Mouse (Mus musculus) hindbrain, postnatal 0 days (tissue): Measurements from ENCODE around the gene C330007P06Rik. TPM values are rescaled to one million over a fixed set of nuclear protein-coding genes. Genes with fewer than 3 reads are reported as not detected.
"Not testable (repeated sequence)": the region's sequence is repeated elsewhere in the genome, so short reads cannot be mapped to it uniquely, and the experiment has no call there.

Source experiments
- ATAC-seq: fragments of 200-750 bp; cut with Nextera tagmentation; 2 replicates; pipeline ENCODE4 v1.8.0; 2017; ENCODE audit warnings: mild to moderate bottlenecking, moderate TSS enrichment, moderate library complexity
- DNase-seq: peaks from one replicate; pipeline ENCODE4 v3.0.0-alpha.2; 2015; ENCODE audit warnings: low spot score
- H3K27ac ChIP-seq: fragments of 300-500 bp; sonication (generic); 2 replicates; pipeline ENCODE4 v1.5.1; 2014; ENCODE audit warnings: mild to moderate bottlenecking
- H3K27me3 ChIP-seq: fragments of 300-500 bp; sonication (generic); 2 replicates; pipeline ENCODE4 v1.6.1; 2014; ENCODE audit warnings: low read length, mixed read lengths; ENCODE audit not compliant: insufficient read depth
- H3K36me3 ChIP-seq: fragments of 300-500 bp; sonication (generic); 2 replicates; pipeline ENCODE4 v1.6.1; 2014; ENCODE audit warnings: low read length, mixed read lengths; ENCODE audit not compliant: insufficient read depth
- H3K4me1 ChIP-seq: fragments of 300-500 bp; sonication (generic); 2 replicates; pipeline ENCODE4 v1.6.1; 2014; ENCODE audit warnings: antibody characterized with exemption, low read length, mixed read lengths; ENCODE audit not compliant: insufficient read depth
- H3K4me2 ChIP-seq: fragments of 300-500 bp; sonication (generic); 2 replicates; pipeline ENCODE4 v1.6.1; 2014; ENCODE audit warnings: low read depth, mild to moderate bottlenecking, low read length, moderate library complexity, mixed read lengths
- H3K4me3 ChIP-seq: fragments of 300-500 bp; sonication (generic); 2 replicates; pipeline ENCODE4 v1.5.1; 2014; ENCODE audit warnings: low read length
- H3K9ac ChIP-seq: fragments of 300-500 bp; sonication (generic); replicated peaks from 2 replicates; pipeline ENCODE4 v1.6.1; 2014; ENCODE audit warnings: mild to moderate bottlenecking, low read length, moderate library complexity, mixed read lengths
- H3K9me3 ChIP-seq: fragments of 300-500 bp; sonication (generic); 2 replicates; pipeline ENCODE4 v1.6.1; 2016; ENCODE audit warnings: low read length, mixed read lengths
- CTCF ChIP-seq: IDR thresholded peaks from 2 replicates; pipeline ENCODE4 v1.5.1; 2016; ENCODE audit warnings: antibody characterized with exemption, control low read depth, low read depth
- WGBS: fragments of 180-500 bp; shearing (Covaris S2); extraction: QIAGEN DNeasy Blood & Tissue Kit; methylation state at CpG from one replicate; pipeline ENCODE4 v1.1.7; 2014; 5-methylcytosine and 5-hydroxymethylcytosine counted together
- polyA plus RNA-seq: library from polyadenylated mRNA; unstranded; fragments of >200 nt; fragmentation: Nextera tagmentation; extraction: Ambion mirVana; gene quantifications from 2 replicates; pipeline ENCODE4 v1.2.1, GENCODE M21; 2015
- total RNA-seq: library from RNA; depleted of rRNA; stranded (reverse); fragments of >200 nt; gene quantifications from 2 replicates; pipeline ENCODE4 v1.2.3, GENCODE M21; 2014

Gene C330007P06Rik
- total and polyA plus RNA-seq, 2 experiments from 2014 or later = 20.5 to 26.8 TPM

DNA sequence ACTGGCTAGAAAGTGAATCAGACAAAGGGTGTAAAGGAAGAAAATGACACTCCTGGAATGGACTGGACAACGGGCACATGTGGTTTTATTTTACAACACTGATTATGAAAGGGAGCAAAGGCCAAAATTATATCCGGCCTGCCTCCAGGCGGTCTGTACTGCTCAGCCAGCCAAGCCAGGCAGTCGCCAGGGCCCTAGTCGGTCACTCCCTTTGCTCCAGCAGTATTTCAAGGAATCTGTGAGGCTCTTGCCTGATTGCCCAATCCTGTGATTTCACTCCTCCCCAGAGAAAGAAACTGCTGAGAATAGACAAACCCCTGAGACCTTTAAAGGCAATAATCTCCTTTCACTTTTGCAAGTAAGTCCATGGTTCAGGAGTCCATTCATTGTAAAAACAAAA is 69.7 kb downstream of the C330007P06Rik start:
- no peak overlapping the region for H3K27ac ChIP-seq

GRCm38 (mm10) chrX:36803189-36803588 is 70.7 kb downstream of the C330007P06Rik start:
- DNase-seq = no peak
- 79% methylated on average over 5 of the region's 5 CpGs for WGBS
- no peak for TF ChIP-seq CTCF
- Histone ChIP-seq H3K27ac (no peak overlapping the region), H3K4me2 (no peak overlapping the region), H3K27me3 (no peaks in the 10 kb centered on the region), H3K4me3 (no peak overlapping the region), H3K36me3 (no peaks in the 10 kb centered on the region), H3K9ac (no peak overlapping the region), H3K4me1 (no peaks in the 10 kb centered on the region), H3K9me3 (no peaks in the 10 kb centered on the region)
- ATAC-seq = no peak

More for the DNA sequence above, 69.7 kb downstream of the C330007P06Rik start:
- no peak overlapping the region for H3K9ac ChIP-seq
- DNase-seq (no peak), ATAC-seq (no peak)
- H3K9me3 ChIP-seq = no peaks in the 10 kb centered on the region
- H3K4me1 ChIP-seq = no peaks in the 10 kb centered on the region
- 67% methylated on average over 5 of the region's 5 CpGs for WGBS
- no peak for TF ChIP-seq CTCF
- no peaks in the 10 kb centered on the region for H3K27me3 ChIP-seq
- H3K4me3 ChIP-seq = no peak overlapping the region
- no peak overlapping the region for H3K4me2 ChIP-seq
- H3K36me3 ChIP-seq = no peaks in the 10 kb centered on the region

- H3K27me3 ChIP-seq = no peaks in the 10 kb centered on the region
- H3K4me3 ChIP-seq = no peak overlapping the region
- no peak for DNase-seq
- WGBS = 42% methylated on average over 6 of the region's 6 CpGs
- no peaks in the 10 kb centered on the region for H3K4me1 ChIP-seq
- no peak for ATAC-seq
- no peak overlapping the region for H3K4me2 ChIP-seq
- no peaks in the 10 kb centered on the region for H3K36me3 ChIP-seq
- H3K9ac ChIP-seq = no peak overlapping the region
- no peaks in the 10 kb centered on the region for H3K9me3 ChIP-seq
- TF ChIP-seq CTCF = no peak
- no peak overlapping the region for H3K27ac ChIP-seq
These were observed 74.6 kb downstream of the C330007P06Rik start for GRCm38 (mm10) chrX:36799131-36799879.

DNA sequence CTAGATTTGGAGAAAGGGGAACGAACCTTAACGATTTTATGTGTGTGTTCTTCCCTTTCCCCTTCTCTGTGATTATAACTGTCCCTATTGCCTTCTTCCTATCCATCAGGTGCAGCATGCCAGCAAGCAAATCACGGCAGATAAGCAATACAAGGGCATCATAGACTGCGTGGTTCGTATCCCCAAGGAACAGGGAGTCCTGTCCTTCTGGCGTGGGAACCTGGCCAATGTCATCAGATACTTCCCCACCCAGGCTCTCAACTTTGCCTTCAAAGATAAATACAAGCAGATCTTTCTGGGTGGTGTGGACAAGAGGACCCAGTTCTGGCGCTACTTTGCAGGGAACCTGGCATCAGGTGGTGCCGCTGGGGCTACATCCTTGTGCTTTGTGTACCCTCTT is 77.2 kb downstream of the C330007P06Rik start:
- H3K36me3 ChIP-seq, H3K9me3 ChIP-seq, H3K27me3 ChIP-seq, DNase-seq, ATAC-seq, H3K4me1 ChIP-seq: not testable (repeated sequence)
- Histone ChIP-seq H3K9ac (peak overlapping the region; percentile 65; the same call in 1 of the 2 replicates), H3K4me2 (peak overlapping the region; percentile 60), H3K4me3 (peak overlapping the region; percentile 53), H3K27ac (0 out of 2 replicates have a peak overlapping the region, but pooled peaks have one; percentile 92)
- WGBS = 65% methylated on average over 8 of the region's 8 CpGs

- Histone ChIP-seq H3K9me3 (no peaks in the 10 kb centered on the region), H3K27ac (peak overlapping the region; percentile 92), H3K27me3 (no peaks in the 10 kb centered on the region), H3K4me3 (peak overlapping the region; percentile 53), H3K4me1 (no peaks in the 10 kb centered on the region), H3K4me2 (peak overlapping the region; percentile 60), H3K36me3 (no peaks in the 10 kb centered on the region), H3K9ac (peak overlapping the region; percentile 65)
- ATAC-seq = peak; percentile 89
- TF ChIP-seq CTCF = peak; percentile 65
- peak; percentile 87 for DNase-seq
- 38% methylated on average over 39 of the region's 41 CpGs for WGBS
These were observed 77.7 kb downstream of the C330007P06Rik start for GRCm38 (mm10) chrX:36796163-36796581.

GRCm38 (mm10) chrX:36795424-36796162 is 78.3 kb downstream of the C330007P06Rik start, which contains the start of gene Slc25a5:
Gene Slc25a5, plus strand, starts transcription at chrX:36795651.
- H3K4me3 ChIP-seq = peak within 1 kb of the TSS; percentile 53
- DNase-seq (peak; percentile 90), ATAC-seq (peak; percentile 95)
- TF ChIP-seq CTCF = no peak
- peak within 1 kb of the TSS; percentile 92 for H3K27ac ChIP-seq
- no peaks in the 10 kb centered on the region for H3K4me1 ChIP-seq
- H3K9me3 ChIP-seq = no peaks in the 10 kb centered on the region
- H3K36me3 ChIP-seq = no peaks in the 10 kb centered on the region
- no peaks in the 10 kb centered on the region for H3K27me3 ChIP-seq
- peak within 1 kb of the TSS; percentile 60 for H3K4me2 ChIP-seq
- WGBS = 31% methylated on average over 41 of the region's 41 CpGs
- H3K9ac ChIP-seq = peak within 1 kb of the TSS; percentile 65

GRCm38 (mm10) chrX:36794571-36794970 is 79.3 kb downstream of the C330007P06Rik start:
- 63% methylated on average over 5 of the region's 5 CpGs for WGBS
- no peak for DNase-seq
- 0 out of 2 replicates have a peak, but pooled peaks have one; percentile 5 for TF ChIP-seq CTCF
- H3K4me3 ChIP-seq = no peak overlapping the region
- no peaks in the 10 kb centered on the region for H3K4me1 ChIP-seq
- H3K27me3 ChIP-seq = no peaks in the 10 kb centered on the region
- H3K27ac ChIP-seq = no peak overlapping the region
- no peak overlapping the region for H3K9ac ChIP-seq
- no peaks in the 10 kb centered on the region for H3K9me3 ChIP-seq
- no peak overlapping the region for H3K4me2 ChIP-seq
- ATAC-seq = no peak
- H3K36me3 ChIP-seq = no peaks in the 10 kb centered on the region
